Mouse (Mus musculus) forebrain, embryonic 12.5 days (tissue): Measurements from ENCODE around the gene Shroom3. TPM values are rescaled to one million over a fixed set of nuclear protein-coding genes. Genes with fewer than 3 reads are reported as not detected.

ENCODE experiments used
- ATAC-seq: fragments of 200-750 bp; cut with Nextera tagmentation; 2 replicates; pipeline ENCODE4 v1.8.0; 2017; ENCODE audit warnings: moderate TSS enrichment; ENCODE audit not compliant: low FRiP score
- H3K27ac ChIP-seq: fragments of 300-500 bp; sonication (generic); 2 replicates; pipeline ENCODE4 v1.5.1; 2016; ENCODE audit warnings: mild to moderate bottlenecking
- H3K27me3 ChIP-seq: fragments of 300-500 bp; sonication (generic); 2 replicates; pipeline ENCODE4 v1.6.1; 2016; ENCODE audit warnings: mild to moderate bottlenecking
- H3K36me3 ChIP-seq: fragments of 300-500 bp; sonication (generic); replicated peaks from 2 replicates; pipeline ENCODE4 v1.6.1; 2016; ENCODE audit warnings: mild to moderate bottlenecking
- H3K4me1 ChIP-seq: fragments of 300-500 bp; sonication (generic); 2 replicates; pipeline ENCODE4 v1.6.1; 2016
- H3K4me2 ChIP-seq: fragments of 300-500 bp; sonication (generic); 2 replicates; pipeline ENCODE4 v1.6.1; 2016; ENCODE audit warnings: mild to moderate bottlenecking, moderate library complexity
- H3K4me3 ChIP-seq: fragments of 300-500 bp; sonication (generic); replicated peaks from 2 replicates; pipeline ENCODE4 v1.5.1; 2016; ENCODE audit warnings: mild to moderate bottlenecking
- H3K9ac ChIP-seq: fragments of 300-500 bp; sonication (generic); 2 replicates; pipeline ENCODE4 v1.6.1; 2016; ENCODE audit warnings: mild to moderate bottlenecking
- H3K9me3 ChIP-seq: fragments of 300-500 bp; sonication (generic); 2 replicates; pipeline ENCODE4 v1.6.1; 2016
- WGBS: fragments of 180-500 bp; shearing (Covaris S2); methylation state at CpG from one replicate; pipeline ENCODE4 v1.1.7; 2016; 5-methylcytosine and 5-hydroxymethylcytosine counted together
- polyA plus RNA-seq: library from polyadenylated mRNA; unstranded; fragments of >200 nt; fragmentation: Nextera tagmentation; extraction: Ambion mirVana; gene quantifications from 2 replicates; pipeline ENCODE4 v1.2.1, GENCODE M21; 2016

Shroom3 gene
- polyA plus RNA-seq, 1 experiment from 2014 or later = 6.6 TPM

DNA sequence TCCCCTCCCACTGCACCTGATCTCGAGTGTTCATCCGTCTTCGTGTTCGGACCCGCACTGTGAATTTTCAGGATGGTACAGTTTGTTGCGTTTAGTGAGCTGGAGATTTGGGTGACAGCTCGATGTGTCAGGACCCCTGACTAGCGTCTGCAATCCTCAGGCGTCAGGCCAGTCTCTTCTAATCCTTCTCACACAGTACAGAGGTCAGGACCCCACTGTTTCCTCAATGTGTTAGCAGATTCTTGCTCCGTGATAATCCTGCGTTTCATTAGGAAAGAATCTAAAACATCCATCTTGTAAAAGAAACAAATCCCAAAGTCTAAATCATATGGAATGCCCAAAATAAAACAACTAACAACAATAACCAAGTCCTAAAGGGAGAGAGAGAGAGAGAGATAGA lies 18.5 kb downstream of the Shroom3 start:
- no peaks in the 10 kb centered on the region for H3K36me3 ChIP-seq
- WGBS = 47% methylated on average over 11 of the region's 11 CpGs
- no peak overlapping the region for H3K4me3 ChIP-seq
- peaks cover 30% of the 10 kb centered on the region for H3K4me1 ChIP-seq
- no peak overlapping the region for H3K27ac ChIP-seq
- no peak overlapping the region for H3K9ac ChIP-seq
- ATAC-seq = no peak
- no peak overlapping the region for H3K4me2 ChIP-seq
- H3K27me3 ChIP-seq = no peaks in the 10 kb centered on the region
- no peaks in the 10 kb centered on the region for H3K9me3 ChIP-seq

DNA sequence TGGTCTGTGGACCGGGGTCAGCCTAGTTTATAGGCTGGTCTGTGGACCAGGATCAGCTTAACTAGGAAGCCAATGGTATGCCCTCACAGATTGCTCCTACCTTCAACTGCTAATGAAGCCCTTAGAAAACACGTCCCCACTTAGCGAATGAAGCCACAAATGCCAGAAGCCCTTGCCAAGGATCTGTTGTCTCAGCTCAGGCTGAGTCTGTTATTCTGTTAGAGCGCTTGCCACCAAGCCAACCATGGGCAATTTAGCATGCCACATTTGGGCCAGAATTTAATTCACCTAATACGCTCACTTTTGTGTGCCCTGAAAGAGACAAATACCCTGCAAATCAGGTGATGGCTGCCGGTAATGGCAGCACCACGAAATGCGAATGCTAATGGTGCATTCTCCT lies 20.4 kb downstream of the Shroom3 start:
- H3K27ac ChIP-seq = no peak overlapping the region
- peaks cover 35% of the 10 kb centered on the region for H3K4me1 ChIP-seq
- 75% methylated on average over 8 of the region's 8 CpGs for WGBS
- no peaks in the 10 kb centered on the region for H3K9me3 ChIP-seq
- no peaks in the 10 kb centered on the region for H3K36me3 ChIP-seq
- H3K27me3 ChIP-seq = no peaks in the 10 kb centered on the region
- no peak overlapping the region for H3K9ac ChIP-seq
- no peak overlapping the region for H3K4me2 ChIP-seq
- no peak overlapping the region for H3K4me3 ChIP-seq
- ATAC-seq = no peak

DNA sequence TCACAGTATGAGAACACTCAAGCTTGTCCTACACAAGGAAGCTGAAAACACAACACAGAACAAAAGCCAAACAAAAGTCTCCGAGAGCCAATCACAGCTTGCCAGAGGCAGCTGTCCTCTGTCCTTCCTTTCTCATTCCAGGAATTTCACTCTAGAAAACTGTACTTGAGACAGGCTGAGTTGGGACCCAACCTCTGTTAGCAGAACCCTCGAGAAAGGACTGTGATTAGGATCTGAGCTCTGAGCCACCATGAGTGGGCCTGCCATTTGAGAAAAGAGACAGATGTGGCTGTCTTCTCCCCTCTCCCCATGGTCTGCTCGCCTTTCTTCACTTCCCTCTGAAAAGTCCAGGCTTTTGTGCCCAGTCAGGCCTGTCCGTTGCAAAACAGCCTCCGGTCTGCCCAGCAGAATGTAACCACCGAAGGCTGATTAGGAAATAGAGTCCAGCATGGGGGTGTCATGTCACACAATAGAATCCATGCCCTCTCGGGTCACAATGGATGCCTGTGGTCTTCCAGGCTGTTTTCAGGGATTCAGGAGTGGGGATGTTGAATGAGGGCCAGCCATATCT lies 24.8 kb downstream of the Shroom3 start:
- H3K4me2 ChIP-seq = no peak overlapping the region
- no peak for ATAC-seq
- H3K4me3 ChIP-seq = no peak overlapping the region
- H3K9me3 ChIP-seq = no peaks in the 10 kb centered on the region
- H3K27me3 ChIP-seq = no peaks in the 10 kb centered on the region
- 10% methylated on average over 7 of the region's 7 CpGs for WGBS
- H3K4me1 ChIP-seq = peaks cover 27% of the 10 kb centered on the region
- no peaks in the 10 kb centered on the region for H3K36me3 ChIP-seq
- peak overlapping the region; percentile 50 for H3K27ac ChIP-seq
- H3K9ac ChIP-seq = peak overlapping the region; percentile 13; the same call in 1 of the 2 replicates

DNA sequence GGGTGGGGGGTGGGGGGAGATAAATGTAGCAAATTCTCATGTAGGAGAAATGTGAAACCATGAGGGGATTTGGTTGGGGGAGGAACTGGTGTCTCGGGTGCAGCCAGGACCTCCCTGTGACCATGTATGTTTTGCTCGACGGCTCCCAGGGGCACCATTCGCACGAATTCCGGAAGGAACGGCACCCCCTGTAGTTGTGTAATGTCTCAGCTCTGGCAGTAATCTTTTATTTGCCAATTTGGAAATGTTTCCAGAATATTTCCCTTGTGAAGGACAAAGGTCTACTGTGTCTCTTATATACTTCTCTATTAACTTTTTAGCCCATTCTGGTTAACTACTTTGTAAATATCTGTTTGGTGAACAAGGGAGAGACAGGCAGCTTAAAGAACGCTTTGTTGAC lies 27.5 kb downstream of the Shroom3 start:
- H3K9ac ChIP-seq = no peak overlapping the region
- ATAC-seq = no peak
- H3K36me3 ChIP-seq = no peaks in the 10 kb centered on the region
- H3K27ac ChIP-seq = 0 out of 2 replicates have a peak overlapping the region, but pooled peaks have one; percentile 19
- peaks cover 30% of the 10 kb centered on the region for H3K4me1 ChIP-seq
- WGBS = 77% methylated on average over 8 of the region's 8 CpGs
- no peaks in the 10 kb centered on the region for H3K27me3 ChIP-seq
- H3K9me3 ChIP-seq = no peaks in the 10 kb centered on the region
- no peak overlapping the region for H3K4me3 ChIP-seq
- H3K4me2 ChIP-seq = no peak overlapping the region

DNA sequence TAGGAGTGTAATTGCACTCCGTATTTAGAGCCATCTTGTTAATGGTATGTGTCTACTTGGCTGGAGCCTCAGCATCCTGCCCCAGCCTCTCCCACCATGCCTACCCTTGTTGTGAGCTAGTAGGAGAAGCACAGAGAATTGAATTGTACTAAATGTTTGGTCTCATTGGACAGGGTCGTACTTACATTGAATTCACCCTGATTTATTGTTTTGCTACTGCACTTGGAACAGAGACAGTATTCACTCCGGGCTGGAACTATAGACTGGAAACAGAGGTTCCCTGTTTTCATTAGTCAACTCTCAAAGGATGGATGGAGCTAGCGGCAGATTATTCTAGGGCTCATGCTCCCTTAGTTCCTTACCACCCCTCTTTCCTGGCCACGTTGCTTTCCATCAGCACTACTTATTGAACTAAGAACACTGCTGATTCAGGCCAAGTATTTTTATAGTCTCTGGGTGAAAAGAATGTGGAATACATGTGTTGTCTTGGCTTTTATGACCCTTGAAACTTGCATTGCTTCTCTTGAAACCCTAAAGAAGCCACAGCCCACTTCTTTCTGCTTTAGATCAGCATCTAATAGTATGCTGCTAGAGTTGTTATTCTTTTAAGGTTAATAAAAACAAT lies 28.5 kb downstream of the Shroom3 start:
- 54% methylated on average over 5 of the region's 5 CpGs for WGBS
- ATAC-seq = no peak
- H3K27ac ChIP-seq = no peak overlapping the region
- H3K36me3 ChIP-seq = no peaks in the 10 kb centered on the region
- H3K4me3 ChIP-seq = no peak overlapping the region
- H3K4me2 ChIP-seq = no peak overlapping the region
- H3K27me3 ChIP-seq = no peaks in the 10 kb centered on the region
- no peak overlapping the region for H3K9ac ChIP-seq
- peaks cover 24% of the 10 kb centered on the region for H3K4me1 ChIP-seq
- H3K9me3 ChIP-seq = no peaks in the 10 kb centered on the region

DNA sequence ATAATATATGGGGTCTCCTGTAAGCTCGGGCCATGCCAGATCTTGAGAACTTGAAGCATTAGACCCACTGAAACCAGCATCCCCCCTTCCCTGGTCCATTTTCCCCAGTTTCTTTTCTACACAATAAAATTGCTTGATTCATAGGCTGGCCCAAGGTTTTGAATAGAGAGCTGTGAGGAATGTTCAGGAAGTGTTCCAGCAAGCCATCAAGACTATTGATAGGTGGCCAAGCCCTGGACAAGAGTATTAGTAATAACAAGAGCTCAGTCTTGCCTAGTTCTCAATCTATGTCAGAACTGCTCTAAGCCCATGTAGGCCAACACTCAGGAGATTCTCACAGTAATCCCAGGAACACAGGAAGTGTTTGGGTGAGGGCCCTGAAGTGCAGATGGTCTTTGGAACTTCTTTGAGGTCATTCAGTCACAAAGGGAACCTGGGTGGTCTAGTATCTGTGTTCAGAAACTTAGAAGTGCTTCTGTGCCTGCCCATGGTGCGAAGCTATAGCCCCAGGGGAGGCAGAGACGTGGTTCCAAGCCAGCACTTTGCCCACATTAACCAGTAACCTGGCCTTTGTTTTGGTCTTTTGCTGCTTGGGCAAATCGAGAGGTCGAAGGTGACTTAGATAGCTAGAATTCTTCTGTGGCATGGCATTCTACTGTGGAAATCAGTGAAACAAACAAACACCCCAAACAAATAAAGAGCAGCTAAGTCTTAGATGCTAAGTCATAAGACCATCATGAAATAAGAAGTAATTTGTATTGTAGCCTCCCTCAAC lies 29.6 kb downstream of the Shroom3 start:
- H3K27ac ChIP-seq = no peak overlapping the region
- no peak overlapping the region for H3K9ac ChIP-seq
- ATAC-seq = no peak
- WGBS = 83% methylated on average over 5 of the region's 5 CpGs
- no peak overlapping the region for H3K4me3 ChIP-seq
- peaks cover 19% of the 10 kb centered on the region for H3K4me1 ChIP-seq
- no peaks in the 10 kb centered on the region for H3K9me3 ChIP-seq
- no peak overlapping the region for H3K4me2 ChIP-seq
- H3K27me3 ChIP-seq = no peaks in the 10 kb centered on the region
- no peaks in the 10 kb centered on the region for H3K36me3 ChIP-seq

DNA sequence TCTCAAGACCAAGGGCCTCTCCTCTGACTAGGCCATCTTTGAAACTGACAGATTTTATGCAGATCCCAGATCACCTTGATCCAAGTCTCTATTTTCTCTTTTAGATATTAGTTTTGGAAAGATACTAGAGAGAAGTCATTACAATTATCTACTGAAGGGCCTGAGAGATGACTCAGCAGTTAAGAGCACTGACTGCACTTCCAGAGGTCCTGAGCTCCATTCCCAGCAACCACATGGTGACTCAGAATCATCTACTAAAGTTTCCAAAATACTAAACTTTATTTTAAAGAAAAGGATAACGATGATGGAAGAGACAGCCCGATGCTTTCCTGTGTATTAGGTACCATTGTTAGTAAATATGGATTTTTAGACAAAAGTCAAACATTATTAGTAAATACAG lies 31.7 kb downstream of the Shroom3 start:
- no peak overlapping the region for H3K4me3 ChIP-seq
- H3K36me3 ChIP-seq = no peaks in the 10 kb centered on the region
- H3K4me2 ChIP-seq = no peak overlapping the region
- peaks cover 12% of the 10 kb centered on the region for H3K4me1 ChIP-seq
- H3K27ac ChIP-seq = 0 out of 2 replicates have a peak overlapping the region, but pooled peaks have one; percentile 42
- H3K27me3 ChIP-seq = no peaks in the 10 kb centered on the region
- no peaks in the 10 kb centered on the region for H3K9me3 ChIP-seq
- 92% methylated on average over 2 of the region's 2 CpGs for WGBS
- H3K9ac ChIP-seq = no peak overlapping the region
- ATAC-seq = no peak

DNA sequence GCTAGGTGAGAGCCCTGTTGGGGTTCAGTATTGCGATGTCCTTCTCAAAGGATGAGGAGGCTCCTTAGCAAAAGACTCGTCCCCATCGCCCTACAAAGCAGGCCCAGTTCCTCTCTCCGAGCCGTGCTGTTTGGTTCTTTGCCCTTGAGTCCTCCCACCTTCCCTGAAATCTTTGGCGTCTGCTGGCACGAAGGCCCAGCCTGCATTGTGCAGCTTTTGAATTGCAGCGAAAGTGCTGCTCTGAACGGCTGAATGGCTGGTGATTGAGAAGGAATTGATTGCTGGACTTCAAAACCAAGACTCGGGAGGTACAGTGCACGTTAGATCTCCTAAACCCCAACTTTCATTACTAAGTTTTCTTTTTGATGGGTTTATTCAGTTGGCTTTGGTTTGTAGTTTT lies 32.1 kb downstream of the Shroom3 start:
- H3K36me3 ChIP-seq = no peaks in the 10 kb centered on the region
- H3K4me1 ChIP-seq = peaks cover 12% of the 10 kb centered on the region
- H3K27ac ChIP-seq = 0 out of 2 replicates have a peak overlapping the region, but pooled peaks have one; percentile 42
- WGBS = 18% methylated on average over 11 of the region's 11 CpGs
- no peak overlapping the region for H3K9ac ChIP-seq
- H3K9me3 ChIP-seq = no peaks in the 10 kb centered on the region
- H3K27me3 ChIP-seq = no peaks in the 10 kb centered on the region
- ATAC-seq = no peak
- H3K4me2 ChIP-seq = no peak overlapping the region
- no peak overlapping the region for H3K4me3 ChIP-seq

DNA sequence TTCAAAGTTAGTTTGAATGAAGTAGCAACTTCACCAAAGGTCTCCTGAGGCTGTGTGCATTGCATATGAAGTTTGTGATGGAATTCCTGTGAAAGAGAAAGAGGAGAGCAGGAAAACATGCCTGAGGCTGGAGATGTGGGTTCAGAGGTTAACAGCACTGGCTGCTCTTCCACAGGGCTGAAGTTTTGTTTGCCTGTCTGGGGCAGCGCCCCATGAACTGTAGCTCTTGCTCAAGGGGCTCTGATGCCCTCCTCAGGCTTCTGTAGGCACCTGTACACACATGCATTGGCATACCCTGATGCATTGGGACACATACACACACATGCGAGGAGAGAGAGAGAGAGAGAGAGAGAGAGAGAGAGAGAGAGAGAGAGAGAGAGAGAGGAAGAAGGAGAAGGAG lies 32.7 kb downstream of the Shroom3 start:
- peaks cover 12% of the 10 kb centered on the region for H3K4me1 ChIP-seq
- no peak overlapping the region for H3K9ac ChIP-seq
- H3K4me3 ChIP-seq = no peak overlapping the region
- H3K4me2 ChIP-seq = no peak overlapping the region
- H3K27me3 ChIP-seq = no peaks in the 10 kb centered on the region
- no peaks in the 10 kb centered on the region for H3K36me3 ChIP-seq
- H3K27ac ChIP-seq = no peak overlapping the region
- WGBS = 69% methylated on average over 2 of the region's 2 CpGs
- ATAC-seq = no peak
- no peaks in the 10 kb centered on the region for H3K9me3 ChIP-seq

DNA sequence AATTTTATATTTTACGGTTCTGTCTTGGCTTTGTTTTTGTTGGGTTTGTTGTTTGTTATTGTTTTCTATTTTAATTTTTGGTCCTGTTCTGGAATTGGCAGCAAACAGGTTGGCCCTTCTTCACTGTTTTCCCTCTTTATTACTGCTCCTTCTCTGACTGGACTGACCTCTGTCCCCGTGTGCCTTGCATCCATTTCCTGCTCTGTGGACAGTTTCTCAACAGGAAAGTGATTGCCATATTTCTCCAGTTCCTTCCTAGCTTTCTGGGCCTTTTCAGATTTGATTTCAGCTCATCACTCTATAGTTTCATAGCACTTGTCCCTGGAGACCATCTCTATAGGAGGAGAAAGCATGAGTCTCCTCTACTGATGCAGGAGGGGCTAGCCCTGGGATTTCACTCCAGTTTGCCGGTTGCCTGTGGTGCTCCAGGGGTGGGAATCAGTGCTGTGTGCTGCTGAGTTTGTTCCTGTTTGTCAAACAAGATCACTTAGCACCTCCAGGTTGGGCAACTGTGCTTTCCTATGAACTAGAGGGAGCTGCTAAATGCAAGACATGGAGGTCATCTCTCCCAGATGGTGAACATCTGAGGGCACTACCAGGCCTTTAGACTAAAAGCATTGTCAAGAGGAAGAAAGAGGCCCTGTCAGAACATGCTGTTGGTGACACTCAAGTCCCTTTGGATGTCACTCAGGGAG lies 34.6 kb downstream of the Shroom3 start:
- ATAC-seq = no peak
- WGBS = 88% methylated on average over 3 of the region's 3 CpGs
- H3K27me3 ChIP-seq = no peaks in the 10 kb centered on the region
- H3K9ac ChIP-seq = no peak overlapping the region
- no peak overlapping the region for H3K4me3 ChIP-seq
- H3K36me3 ChIP-seq = no peaks in the 10 kb centered on the region
- H3K4me2 ChIP-seq = no peak overlapping the region
- H3K4me1 ChIP-seq = peaks cover 3% of the 10 kb centered on the region
- H3K27ac ChIP-seq = no peak overlapping the region
- H3K9me3 ChIP-seq = no peaks in the 10 kb centered on the region

DNA sequence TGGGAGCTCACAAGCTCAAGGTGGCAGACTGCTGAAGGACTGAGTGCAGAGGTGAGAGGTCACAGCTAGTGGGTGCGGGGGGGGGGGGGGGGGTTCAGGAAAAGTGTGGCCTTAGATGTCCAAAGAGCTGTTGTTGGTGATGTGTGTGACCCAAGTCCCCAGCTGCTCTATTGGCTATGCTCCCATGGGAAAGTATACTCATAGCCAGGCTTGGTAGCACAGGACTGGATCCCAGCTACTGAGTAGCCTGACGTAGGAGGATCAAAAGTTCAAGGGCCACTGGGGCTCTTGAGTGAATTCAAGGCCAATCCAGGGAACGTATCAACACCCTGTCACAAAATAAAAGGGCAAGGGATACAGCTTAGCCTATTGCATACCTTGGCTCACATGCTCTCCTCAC lies 35.6 kb downstream of the Shroom3 start:
- Histone ChIP-seq H3K27me3 (no peaks in the 10 kb centered on the region), H3K4me2 (no peak overlapping the region), H3K9me3 (no peaks in the 10 kb centered on the region), H3K27ac (no peak overlapping the region), H3K36me3 (no peaks in the 10 kb centered on the region), H3K4me1 (peaks cover 3% of the 10 kb centered on the region), H3K4me3 (no peak overlapping the region), H3K9ac (no peak overlapping the region)
- 92% methylated on average over 2 of the region's 3 CpGs for WGBS
- no peak for ATAC-seq

DNA sequence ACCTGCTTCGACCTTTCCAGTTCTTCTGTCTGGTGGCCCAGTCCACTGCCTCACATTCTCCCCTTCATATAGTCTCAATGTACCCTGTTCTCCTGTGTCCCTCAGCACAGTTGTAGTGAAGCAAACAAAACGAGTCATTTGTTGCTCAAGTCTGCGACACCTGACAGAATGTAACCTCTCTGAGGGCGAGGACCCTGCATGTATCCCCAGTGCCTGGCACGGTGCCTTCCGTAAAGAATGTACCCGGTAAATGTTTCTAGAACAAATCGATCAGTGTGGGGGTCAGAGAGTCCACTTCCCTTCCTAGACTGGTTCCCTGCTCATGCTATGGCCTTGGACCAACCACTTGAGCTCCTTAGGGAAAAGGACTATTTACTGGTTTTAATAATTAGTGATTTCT lies 38.4 kb downstream of the Shroom3 start:
- no peak overlapping the region for H3K4me2 ChIP-seq
- no peaks in the 10 kb centered on the region for H3K27me3 ChIP-seq
- no peak for ATAC-seq
- H3K4me1 ChIP-seq = no peaks in the 10 kb centered on the region
- no peaks in the 10 kb centered on the region for H3K9me3 ChIP-seq
- no peak overlapping the region for H3K4me3 ChIP-seq
- H3K36me3 ChIP-seq = no peaks in the 10 kb centered on the region
- no peak overlapping the region for H3K9ac ChIP-seq
- H3K27ac ChIP-seq = no peak overlapping the region
- 93% methylated on average over 8 of the region's 8 CpGs for WGBS
